Mouse (Mus musculus) olfactory bulb, adult 2 months (tissue): Measurements from ENCODE around the gene Ddx24.

Source experiments
- CTCF ChIP-seq: fragments of 200-500 bp; IDR thresholded peaks from 2 replicates; pipeline ENCODE4 v1.5.1; 2012; ENCODE audit warnings: low read depth, mild to moderate bottlenecking, low read length, moderate library complexity; ENCODE audit not compliant: insufficient read depth
- POLR2A ChIP-seq: fragments of 200-500 bp; IDR thresholded peaks from 2 replicates; pipeline ENCODE4 v1.6.1; 2012; ENCODE audit warnings: mild to moderate bottlenecking, low read depth, low read length, moderate library complexity; ENCODE audit not compliant: insufficient read depth

DNA sequence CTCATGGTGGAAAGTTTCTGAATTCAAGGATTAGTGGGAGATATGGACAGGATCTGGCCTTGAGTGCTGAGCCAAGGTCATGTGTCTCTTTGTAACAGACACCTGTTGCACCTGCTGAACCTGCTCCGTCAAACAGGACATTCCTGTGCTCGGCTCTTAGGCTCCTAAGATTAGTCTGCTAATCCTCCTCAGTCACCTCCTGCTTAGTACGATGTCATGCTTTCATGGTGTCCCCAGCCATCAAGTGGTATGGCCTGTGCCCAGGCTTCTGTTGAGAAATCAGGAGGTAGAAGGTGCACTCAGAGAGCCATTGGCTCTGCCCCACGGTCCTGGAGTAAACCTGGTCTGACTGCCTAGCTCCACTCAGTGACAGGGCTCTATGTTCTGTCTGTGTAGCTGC lies 54.8 kb downstream of the Ddx24 start:
- no peak for TF ChIP-seq CTCF
- no peak for TF ChIP-seq POLR2A
